Comparison of ENCODE assay signal across 8 mouse cellular contexts in genomic region chr10:79852827-79853226, GRCm38 (mm10). TPM values are rescaled to one million over a fixed set of nuclear protein-coding genes. Genes with fewer than 3 reads are reported as not detected.
DNase-seq lines count a peak whose midpoint lies in the region; ATAC-seq and TF ChIP-seq lines count a peak whose summit lies in the region.
"Had no signal": no experiment of that assay in that cellular context is flagged by ENCODE, and none has a peak within 500 bp of the region (broad histone marks: within the 10 kb centered on the region; RNA-seq: fewer than 3 reads in every experiment).

No protein-coding gene starts in this region.

- no peak for ATAC-seq in lung, postnatal 0 days
- ATAC-seq in intestine, postnatal 0 days: no peak

- TF ChIP-seq POLR2A in olfactory bulb, adult 2 months (IDR thresholded peaks at IDR 0.05; ENCODE audit: insufficient read depth, low read depth, low read length): no peak

- peaks cover 42% of the 10 kb centered on the region for H3K4me1 ChIP-seq in lung, postnatal 0 days (ENCODE audit: insufficient read depth, low read depth, low read length)
- peaks cover 64% of the 10 kb centered on the region for H3K4me1 ChIP-seq in forebrain, embryonic 10.5 days
- peaks cover 22% of the 10 kb centered on the region for H3K4me1 ChIP-seq in intestine, postnatal 0 days (replicated peaks; ENCODE audit: control insufficient read depth, insufficient read depth, low read length)
- H3K4me1 ChIP-seq in olfactory bulb, adult 2 months (ENCODE audit: control insufficient read depth, insufficient read depth, low read length): peaks cover 42% of the 10 kb centered on the region

- TF ChIP-seq EP300 in lung, postnatal 0 days (IDR thresholded peaks at IDR 0.05): no peak

- H3K36me3 ChIP-seq in lung, postnatal 0 days (ENCODE audit: insufficient read depth, low read length): no peaks in the 10 kb centered on the region
- H3K36me3 ChIP-seq in forebrain, embryonic 10.5 days (replicated peaks): peaks cover 32% of the 10 kb centered on the region
- peaks cover 13% of the 10 kb centered on the region; the same call in 1 of the 2 replicates for H3K36me3 ChIP-seq in intestine, postnatal 0 days (ENCODE audit: control insufficient read depth, insufficient read depth)

- H3K27me3 ChIP-seq in lung, postnatal 0 days (replicated peaks; ENCODE audit: insufficient read depth, low read length): no peaks in the 10 kb centered on the region
- H3K27me3 ChIP-seq in forebrain, embryonic 10.5 days (ENCODE audit: poor library complexity, severe bottlenecking): no peaks in the 10 kb centered on the region
- H3K27me3 ChIP-seq in intestine, postnatal 0 days (replicated peaks; ENCODE audit: control insufficient read depth, insufficient read depth, low read length): no peaks in the 10 kb centered on the region

- H3K9me3 ChIP-seq in lung, postnatal 0 days (ENCODE audit: low read length): no peaks in the 10 kb centered on the region
- H3K9me3 ChIP-seq in forebrain, embryonic 10.5 days: no peaks in the 10 kb centered on the region
- H3K9me3 ChIP-seq in intestine, postnatal 0 days (ENCODE audit: control insufficient read depth): no peaks in the 10 kb centered on the region

- WGBS in lung, postnatal 0 days: 18% methylated on average over 8 of the region's 8 CpGs
- WGBS in forebrain, embryonic 10.5 days: 24% methylated on average over 8 of the region's 8 CpGs
- WGBS in intestine, postnatal 0 days: 10% methylated on average over 8 of the region's 8 CpGs
- WGBS in olfactory bulb, adult 2 months: 26% methylated on average over 8 of the region's 8 CpGs

- H3K4me2 ChIP-seq in lung, postnatal 0 days (replicated peaks; ENCODE audit: low read depth, low read length): peak overlapping the region; percentile 63
- H3K4me2 ChIP-seq in intestine, postnatal 0 days (replicated peaks; ENCODE audit: low read depth): peak overlapping the region; percentile 69

- peak overlapping the region; percentile 97 for H3K27ac ChIP-seq in lung, postnatal 0 days (ENCODE audit: low read length)
- H3K27ac ChIP-seq in forebrain, embryonic 10.5 days: peak overlapping the region; percentile 100
- H3K27ac ChIP-seq in intestine, postnatal 0 days (ENCODE audit: low read depth, low read length): peak overlapping the region; percentile 100
- peak overlapping the region; percentile 87 for H3K27ac ChIP-seq in olfactory bulb, adult 2 months (ENCODE audit: insufficient read depth, low read depth, low read length)

- TF ChIP-seq CTCF in lung, postnatal 0 days (IDR thresholded peaks at IDR 0.05): no peak
- TF ChIP-seq CTCF in intestine, postnatal 0 days (IDR thresholded peaks at IDR 0.05; ENCODE audit: low read depth): no peak
- no peak for TF ChIP-seq CTCF in olfactory bulb, adult 2 months (IDR thresholded peaks at IDR 0.05; ENCODE audit: insufficient read depth, low read depth, low read length)

- peak overlapping the region; percentile 46 for H3K9ac ChIP-seq in lung, postnatal 0 days (replicated peaks; ENCODE audit: low read depth)
- H3K9ac ChIP-seq in intestine, postnatal 0 days (ENCODE audit: low read depth, low read length): peak overlapping the region; percentile 63

- DNase-seq in lung, postnatal 0 days (ENCODE audit: low spot score): no peak
- DNase-seq in lung, postnatal 10 days: no peak
- DNase-seq in forebrain, embryonic 10.5 days (ENCODE audit: extremely low spot score, low spot score): no peak
- DNase-seq in gastrocnemius, adult 8-10 months (ENCODE audit: low spot score in 2 of 2): no peak
- no peak for DNase-seq in right cerebral cortex, postnatal 10 days (ENCODE audit: low spot score in 2 of 2)

- no peak overlapping the region for H3K4me3 ChIP-seq in lung, postnatal 0 days (ENCODE audit: low read depth, low read length)
- peak overlapping the region; percentile 83 for H3K4me3 ChIP-seq in forebrain, embryonic 10.5 days
- H3K4me3 ChIP-seq in intestine, postnatal 0 days (ENCODE audit: low read depth, low read length): peak overlapping the region; percentile 38
- H3K4me3 ChIP-seq in olfactory bulb, adult 2 months (ENCODE audit: insufficient read depth, low read depth, low read length): peak overlapping the region; percentile 46

RNA-seq across cellular contexts. Expression of gene Ptbp1, which starts 1.4 kb away (rescaled TPM):
- polyA plus RNA-seq in lung, postnatal 0 days (2015; fragmentation: Nextera tagmentation; extraction: Ambion mirVana): 107 and 109 TPM in 2 replicates
- polyA plus RNA-seq in forebrain, embryonic 10.5 days (2016; fragmentation: Nextera tagmentation; extraction: Ambion mirVana): 370 and 377 TPM in 2 replicates
- polyA plus RNA-seq in intestine, postnatal 0 days (2015; fragmentation: Nextera tagmentation; extraction: Ambion mirVana): 86.9 and 92.2 TPM in 2 replicates
- polyA plus RNA-seq in olfactory bulb, adult 2 months (2012; ENCODE audit: insufficient read depth, insufficient read length, low replicate concordance, missing spikeins): 555 TPM in 1 of 2 replicates, not detected in the other
- 10 to 100 TPM; 11.8 to 19.3 (median 14.8) TPM for total RNA-seq in gastrocnemius, adult 8-10 months (2022)

RNA-seq across cellular contexts. Expression of gene Prtn3, which starts 21.4 kb away (rescaled TPM):
- 2.2 and 2.4 TPM in 2 replicates for polyA plus RNA-seq in lung, postnatal 0 days (2015; fragmentation: Nextera tagmentation; extraction: Ambion mirVana)
- 8.1 TPM in 2 replicates for polyA plus RNA-seq in forebrain, embryonic 10.5 days (2016; fragmentation: Nextera tagmentation; extraction: Ambion mirVana)
- 1.1 TPM in 2 replicates for polyA plus RNA-seq in intestine, postnatal 0 days (2015; fragmentation: Nextera tagmentation; extraction: Ambion mirVana)
- polyA plus RNA-seq in olfactory bulb, adult 2 months (2012; ENCODE audit: insufficient read depth, insufficient read length, low replicate concordance, missing spikeins): not detected in 2 replicates
- not detected for total RNA-seq in gastrocnemius, adult 8-10 months (2022)
- total RNA-seq: neutrophil, adult 5-6 weeks had no signal

RNA-seq across cellular contexts. Expression of gene Plppr3, which starts 21.6 kb away (rescaled TPM):
- polyA plus RNA-seq in lung, postnatal 0 days (2015; fragmentation: Nextera tagmentation; extraction: Ambion mirVana): 3.9 and 4.8 TPM in 2 replicates
- 91.4 and 102 TPM in 2 replicates for polyA plus RNA-seq in forebrain, embryonic 10.5 days (2016; fragmentation: Nextera tagmentation; extraction: Ambion mirVana)
- polyA plus RNA-seq in intestine, postnatal 0 days (2015; fragmentation: Nextera tagmentation; extraction: Ambion mirVana): 6.2 and 7.2 TPM in 2 replicates
- not detected in 2 replicates for polyA plus RNA-seq in olfactory bulb, adult 2 months (2012; ENCODE audit: insufficient read depth, insufficient read length, low replicate concordance, missing spikeins)
- total RNA-seq in gastrocnemius, adult 8-10 months (2022): under 1 TPM in 1 of 4 experiments, not detected in 3; 0.40 TPM

RNA-seq across cellular contexts. Expression of gene Misp, which starts 32.0 kb away (rescaled TPM):
- polyA plus RNA-seq in lung, postnatal 0 days (2015; fragmentation: Nextera tagmentation; extraction: Ambion mirVana): 10.5 and 10.6 TPM in 2 replicates
- 0.18 and 1.0 TPM in 2 replicates for polyA plus RNA-seq in forebrain, embryonic 10.5 days (2016; fragmentation: Nextera tagmentation; extraction: Ambion mirVana)
- polyA plus RNA-seq in intestine, postnatal 0 days (2015; fragmentation: Nextera tagmentation; extraction: Ambion mirVana): 254 and 255 TPM in 2 replicates
- polyA plus RNA-seq in olfactory bulb, adult 2 months (2012; ENCODE audit: insufficient read depth, insufficient read length, low replicate concordance, missing spikeins): not detected in 2 replicates
- not detected for total RNA-seq in gastrocnemius, adult 8-10 months (2022)

RNA-seq across cellular contexts. Expression of gene Elane, which starts 33.2 kb away (rescaled TPM):
- polyA plus RNA-seq in lung, postnatal 0 days (2015; fragmentation: Nextera tagmentation; extraction: Ambion mirVana): 0.92 TPM in 1 of 2 replicates, not detected in the other
- not detected in 2 replicates for polyA plus RNA-seq in forebrain, embryonic 10.5 days (2016; fragmentation: Nextera tagmentation; extraction: Ambion mirVana)
- not detected in 2 replicates for polyA plus RNA-seq in intestine, postnatal 0 days (2015; fragmentation: Nextera tagmentation; extraction: Ambion mirVana)
- not detected in 2 replicates for polyA plus RNA-seq in olfactory bulb, adult 2 months (2012; ENCODE audit: insufficient read depth, insufficient read length, low replicate concordance, missing spikeins)
- not detected for total RNA-seq in gastrocnemius, adult 8-10 months (2022)
- total RNA-seq: neutrophil, adult 5-6 weeks had no signal
